Mouse (Mus musculus): ENCODE measurements around the gene Myom1. TPM values are rescaled to one million over a fixed set of nuclear protein-coding genes. Genes with fewer than 3 reads are reported as not detected.

The Myom1 gene
- polyA plus RNA-seq, 1 experiment = 2.1 TPM

- Histone ChIP-seq H3K4me3 (ENCODE audit: control insufficient read depth, low read depth, low read length) (no peak overlapping the region), H3K27me3 (ENCODE audit: control insufficient read depth, insufficient read depth, low read length) (no peaks in the 10 kb centered on the region), H3K36me3 (ENCODE audit: control insufficient read depth, insufficient read depth, low read length) (no peaks in the 10 kb centered on the region), H3K27ac (ENCODE audit: control insufficient read depth, insufficient read depth, low read depth, low read length) (no peak overlapping the region), H3K4me1 (ENCODE audit: control insufficient read depth, insufficient read depth, low read length) (no peaks in the 10 kb centered on the region)
- TF ChIP-seq POLR2A (IDR thresholded peaks at IDR 0.05; ENCODE audit: control insufficient read depth, low read depth, low read length) (no peak), CTCF (IDR thresholded peaks at IDR 0.05; ENCODE audit: control insufficient read depth, insufficient read depth, insufficient replicate concordance, low read depth, low read length) (no peak)
Measured at GRCm38 (mm10) chr17:71127464-71128110, 125.2 kb downstream of the Myom1 start.

DNA sequence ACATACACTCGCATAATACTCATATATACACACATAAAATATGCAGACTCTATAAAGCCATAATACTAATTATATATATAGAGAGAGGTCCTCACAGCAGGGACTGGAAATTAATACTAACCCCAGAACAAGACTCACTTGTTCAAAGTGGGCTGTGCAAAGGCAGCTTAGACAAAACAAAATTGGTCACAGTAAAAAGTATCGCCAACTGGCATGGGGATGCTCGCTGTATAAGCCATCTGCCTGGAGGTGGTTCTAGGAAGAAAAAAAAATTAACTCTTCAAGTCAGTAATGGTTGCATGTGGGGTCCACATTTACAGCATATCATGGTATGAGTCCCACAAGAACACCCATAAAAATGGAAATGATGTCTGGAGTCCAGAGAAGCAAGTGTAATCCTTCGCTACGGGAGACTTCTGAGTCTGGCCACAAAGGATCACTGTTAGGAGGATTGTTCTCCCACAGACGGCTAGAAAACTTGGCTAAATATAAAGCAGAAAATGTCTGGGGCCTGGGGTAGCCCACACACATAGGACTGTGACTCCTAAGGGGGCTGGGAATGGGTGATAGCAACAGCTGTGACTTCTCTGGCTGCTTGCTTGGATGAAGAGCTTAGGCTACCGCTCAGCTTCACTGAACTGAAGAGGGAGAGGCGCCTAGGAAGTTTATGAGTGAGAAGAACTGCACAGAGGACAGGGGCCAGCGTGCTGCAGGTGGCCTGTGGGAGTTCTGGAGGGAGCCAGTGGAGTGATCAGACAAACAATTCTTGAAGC is 127.2 kb downstream of the Myom1 start:
- H3K4me1 ChIP-seq (ENCODE audit: control insufficient read depth, insufficient read depth, low read length) = no peaks in the 10 kb centered on the region
- H3K36me3 ChIP-seq (ENCODE audit: control insufficient read depth, insufficient read depth, low read length) = no peaks in the 10 kb centered on the region
- H3K27me3 ChIP-seq (ENCODE audit: control insufficient read depth, insufficient read depth, low read length) = no peaks in the 10 kb centered on the region
- no peak overlapping the region for H3K4me3 ChIP-seq (ENCODE audit: control insufficient read depth, low read depth, low read length)
- no peak overlapping the region for H3K27ac ChIP-seq (ENCODE audit: control insufficient read depth, insufficient read depth, low read depth, low read length)
- TF ChIP-seq CTCF (IDR thresholded peaks at IDR 0.05; ENCODE audit: control insufficient read depth, insufficient read depth, insufficient replicate concordance, low read depth, low read length) = no peak

DNA sequence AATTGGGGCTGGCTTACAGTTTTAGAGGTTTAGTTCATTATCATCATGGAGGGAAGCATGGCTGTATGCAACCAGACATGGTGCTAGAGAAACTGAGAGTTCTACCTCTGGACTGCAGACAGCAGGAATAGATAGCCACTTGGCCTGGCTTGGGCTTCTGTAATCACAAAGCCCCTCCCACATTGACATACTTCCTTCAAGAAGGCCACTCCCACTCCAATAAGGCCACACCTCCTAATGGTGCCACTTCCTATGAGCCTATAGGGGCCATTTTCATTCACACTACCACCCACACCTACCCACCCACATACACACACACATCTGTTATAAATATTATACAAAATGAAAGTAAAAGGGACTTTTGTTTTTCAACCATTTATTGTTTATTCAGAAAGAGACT is 129.8 kb downstream of the Myom1 start:
- no peaks in the 10 kb centered on the region for H3K36me3 ChIP-seq (ENCODE audit: control insufficient read depth, insufficient read depth, low read length)
- H3K27me3 ChIP-seq (ENCODE audit: control insufficient read depth, insufficient read depth, low read length) = no peaks in the 10 kb centered on the region
- TF ChIP-seq POLR2A (IDR thresholded peaks at IDR 0.05; ENCODE audit: control insufficient read depth, low read depth, low read length) (no peak), CTCF (IDR thresholded peaks at IDR 0.05; ENCODE audit: control insufficient read depth, insufficient read depth, insufficient replicate concordance, low read depth, low read length) (no peak)
- H3K4me1 ChIP-seq (ENCODE audit: control insufficient read depth, insufficient read depth, low read length) = no peaks in the 10 kb centered on the region
- H3K27ac ChIP-seq (ENCODE audit: control insufficient read depth, insufficient read depth, low read depth, low read length) = no peak overlapping the region
- no peak overlapping the region for H3K4me3 ChIP-seq (ENCODE audit: control insufficient read depth, low read depth, low read length)

GRCm38 (mm10) chr17:71132856-71133439 is 130.5 kb downstream of the Myom1 start:
- H3K27ac ChIP-seq (ENCODE audit: control insufficient read depth, insufficient read depth, low read depth, low read length) = no peak overlapping the region
- H3K36me3 ChIP-seq (ENCODE audit: control insufficient read depth, insufficient read depth, low read length) = no peaks in the 10 kb centered on the region
- TF ChIP-seq CTCF (IDR thresholded peaks at IDR 0.05; ENCODE audit: control insufficient read depth, insufficient read depth, insufficient replicate concordance, low read depth, low read length) = no peak
- TF ChIP-seq POLR2A (IDR thresholded peaks at IDR 0.05; ENCODE audit: control insufficient read depth, low read depth, low read length) = no peak
- no peaks in the 10 kb centered on the region for H3K4me1 ChIP-seq (ENCODE audit: control insufficient read depth, insufficient read depth, low read length)
- H3K4me3 ChIP-seq (ENCODE audit: control insufficient read depth, low read depth, low read length) = no peak overlapping the region
- no peaks in the 10 kb centered on the region for H3K27me3 ChIP-seq (ENCODE audit: control insufficient read depth, insufficient read depth, low read length)

DNA sequence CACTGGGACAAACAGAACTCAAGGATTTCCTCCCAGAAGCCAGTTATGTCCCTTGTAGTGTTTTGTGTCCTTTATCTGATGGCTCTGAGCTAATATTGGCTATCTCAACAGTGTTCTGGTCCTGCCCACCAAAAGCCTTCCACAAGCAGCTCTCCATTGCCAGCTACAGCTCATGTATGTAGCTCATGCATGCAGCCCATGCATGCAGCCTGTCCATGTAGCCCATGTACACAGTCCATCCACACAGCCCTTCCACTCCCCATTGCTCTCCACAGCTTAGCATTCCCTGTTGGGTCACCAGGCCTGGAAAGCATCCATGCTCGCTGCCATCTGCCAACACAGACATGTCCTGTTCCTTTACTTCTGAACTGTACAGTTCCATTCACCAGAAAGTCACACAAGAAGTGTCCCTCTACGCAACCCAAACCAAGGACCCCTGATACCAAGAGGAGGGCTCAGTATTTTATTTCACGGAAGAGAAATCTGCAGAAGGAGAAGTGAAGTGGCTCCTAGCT is 132.1 kb downstream of the Myom1 start:
- Histone ChIP-seq H3K27ac (ENCODE audit: control insufficient read depth, insufficient read depth, low read depth, low read length) (no peak overlapping the region), H3K27me3 (ENCODE audit: control insufficient read depth, insufficient read depth, low read length) (no peaks in the 10 kb centered on the region), H3K4me3 (ENCODE audit: control insufficient read depth, low read depth, low read length) (no peak overlapping the region), H3K4me1 (ENCODE audit: control insufficient read depth, insufficient read depth, low read length) (no peaks in the 10 kb centered on the region), H3K36me3 (ENCODE audit: control insufficient read depth, insufficient read depth, low read length) (no peaks in the 10 kb centered on the region)
- TF ChIP-seq POLR2A (IDR thresholded peaks at IDR 0.05; ENCODE audit: control insufficient read depth, low read depth, low read length) (no peak), CTCF (IDR thresholded peaks at IDR 0.05; ENCODE audit: control insufficient read depth, insufficient read depth, insufficient replicate concordance, low read depth, low read length) (no peak)

DNA sequence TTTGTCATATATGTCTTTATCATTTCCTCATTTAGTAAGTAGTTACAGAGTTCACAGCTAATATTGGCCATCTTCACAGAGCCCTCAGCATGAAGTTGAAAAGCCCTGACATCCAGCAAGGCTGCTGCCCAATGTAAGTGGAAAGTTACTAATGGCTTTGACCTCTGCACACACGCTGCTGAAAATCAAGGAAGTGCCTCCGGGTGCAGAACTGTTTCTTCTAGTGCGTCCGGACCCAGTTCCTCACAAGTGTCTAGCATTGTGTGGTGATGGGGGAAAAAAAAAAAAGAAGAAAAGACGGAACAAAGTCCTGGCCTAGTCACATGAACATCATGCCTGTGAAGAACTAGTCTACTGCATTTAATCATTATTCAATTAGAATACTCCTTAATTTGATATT is 132.7 kb downstream of the Myom1 start:
- H3K36me3 ChIP-seq (ENCODE audit: control insufficient read depth, insufficient read depth, low read length) = no peaks in the 10 kb centered on the region
- no peaks in the 10 kb centered on the region for H3K4me1 ChIP-seq (ENCODE audit: control insufficient read depth, insufficient read depth, low read length)
- no peaks in the 10 kb centered on the region for H3K27me3 ChIP-seq (ENCODE audit: control insufficient read depth, insufficient read depth, low read length)
- H3K27ac ChIP-seq (ENCODE audit: control insufficient read depth, insufficient read depth, low read depth, low read length) = no peak overlapping the region
- no peak overlapping the region for H3K4me3 ChIP-seq (ENCODE audit: control insufficient read depth, low read depth, low read length)
- TF ChIP-seq POLR2A (IDR thresholded peaks at IDR 0.05; ENCODE audit: control insufficient read depth, low read depth, low read length) = no peak
- no peak for TF ChIP-seq CTCF (IDR thresholded peaks at IDR 0.05; ENCODE audit: control insufficient read depth, insufficient read depth, insufficient replicate concordance, low read depth, low read length)

GRCm38 (mm10) chr17:71135866-71136265 is 133.4 kb downstream of the Myom1 start:
- H3K27ac ChIP-seq (ENCODE audit: control insufficient read depth, insufficient read depth, low read depth, low read length) = no peak overlapping the region
- H3K27me3 ChIP-seq (ENCODE audit: control insufficient read depth, insufficient read depth, low read length) = no peaks in the 10 kb centered on the region
- no peaks in the 10 kb centered on the region for H3K36me3 ChIP-seq (ENCODE audit: control insufficient read depth, insufficient read depth, low read length)
- TF ChIP-seq CTCF (IDR thresholded peaks at IDR 0.05; ENCODE audit: control insufficient read depth, insufficient read depth, insufficient replicate concordance, low read depth, low read length) (no peak), POLR2A (IDR thresholded peaks at IDR 0.05; ENCODE audit: control insufficient read depth, low read depth, low read length) (no peak)
- H3K4me1 ChIP-seq (ENCODE audit: control insufficient read depth, insufficient read depth, low read length) = no peaks in the 10 kb centered on the region
- no peak overlapping the region for H3K4me3 ChIP-seq (ENCODE audit: control insufficient read depth, low read depth, low read length)
